Mouse (Mus musculus) midbrain, embryonic 14.5 days (tissue): ENCODE results near the gene Gm11032. TPM values are rescaled to one million over a fixed set of nuclear protein-coding genes. Genes with fewer than 3 reads are reported as not detected.
"Not testable (repeated sequence)": the region's sequence is repeated elsewhere in the genome, so short reads cannot be mapped to it uniquely, and the experiment has no call there.

ENCODE experiments used
- ATAC-seq: fragments of 200-750 bp; cut with Nextera tagmentation; 2 replicates; pipeline ENCODE4 v1.8.0; 2017; ENCODE audit warnings: moderate number of reproducible peaks, moderate library complexity; ENCODE audit not compliant: low FRiP score, low TSS enrichment
- DNase-seq: peaks from one replicate; pipeline ENCODE4 v3.0.0-alpha.2; 2015
- H3K27ac ChIP-seq: fragments of 300-500 bp; sonication (generic); replicated peaks from 2 replicates; pipeline ENCODE4 v1.5.1; 2014; ENCODE audit warnings: mild to moderate bottlenecking, low read depth, low read length, moderate library complexity
- H3K27me3 ChIP-seq: fragments of 300-500 bp; sonication (generic); 2 replicates; pipeline ENCODE4 v1.6.1; 2014; ENCODE audit warnings: low read length, control low read depth, mixed read lengths; ENCODE audit not compliant: control insufficient read depth, insufficient read depth
- H3K36me3 ChIP-seq: fragments of 300-500 bp; sonication (generic); 2 replicates; pipeline ENCODE4 v1.6.1; 2014; ENCODE audit warnings: low read length, control low read depth; ENCODE audit not compliant: control insufficient read depth, insufficient read depth
- H3K4me1 ChIP-seq: fragments of 300-500 bp; sonication (generic); 2 replicates; pipeline ENCODE4 v1.6.1; 2014; ENCODE audit warnings: mild to moderate bottlenecking, antibody characterized with exemption, low read length, control low read depth; ENCODE audit not compliant: control insufficient read depth, insufficient read depth
- H3K4me2 ChIP-seq: fragments of 300-500 bp; sonication (generic); 2 replicates; pipeline ENCODE4 v1.6.1; 2014; ENCODE audit warnings: mild to moderate bottlenecking, low read length, moderate library complexity
- H3K4me3 ChIP-seq: fragments of 300-500 bp; sonication (generic); replicated peaks from 2 replicates; pipeline ENCODE4 v1.5.1; 2014; ENCODE audit warnings: low read depth, low read length
- H3K9ac ChIP-seq: fragments of 300-500 bp; sonication (generic); replicated peaks from 2 replicates; pipeline ENCODE4 v1.6.1; 2014; ENCODE audit warnings: mild to moderate bottlenecking, low read length, moderate library complexity
- H3K9me3 ChIP-seq: fragments of 300-500 bp; sonication (generic); 2 replicates; pipeline ENCODE4 v1.6.1; 2016; ENCODE audit warnings: low read length, control low read depth, mixed read lengths; ENCODE audit not compliant: control insufficient read depth
- WGBS: fragments of 180-500 bp; shearing (Covaris S2); extraction: QIAGEN DNeasy Blood & Tissue Kit; methylation state at CpG from one replicate; pipeline ENCODE4 v1.1.7; 2014; 5-methylcytosine and 5-hydroxymethylcytosine counted together
- polyA plus RNA-seq: library from polyadenylated mRNA; unstranded; fragments of >200 nt; fragmentation: Nextera tagmentation; extraction: Ambion mirVana; gene quantifications from 2 replicates; pipeline ENCODE4 v1.2.1, GENCODE M21; 2014

The Gm11032 gene
- polyA plus RNA-seq = not detected in 2 replicates

GRCm38 (mm10) chr11:4620017-4620485 lies at the start of gene Gm11032:
TSS of gene Gm11032 (plus strand) at chr11:4620067.
- Histone ChIP-seq H3K4me1 (no peaks in the 10 kb centered on the region), H3K9ac (no peak within 1 kb of the TSS), H3K36me3 (no peaks in the 10 kb centered on the region), H3K4me2 (no peak within 1 kb of the TSS), H3K9me3 (no peaks in the 10 kb centered on the region), H3K27me3 (no peaks in the 10 kb centered on the region), H3K4me3 (no peak within 1 kb of the TSS), H3K27ac (no peak within 1 kb of the TSS)
- DNase-seq (no peak), ATAC-seq (no peak)
- WGBS = 88% methylated on average over 16 of the region's 16 CpGs

DNA sequence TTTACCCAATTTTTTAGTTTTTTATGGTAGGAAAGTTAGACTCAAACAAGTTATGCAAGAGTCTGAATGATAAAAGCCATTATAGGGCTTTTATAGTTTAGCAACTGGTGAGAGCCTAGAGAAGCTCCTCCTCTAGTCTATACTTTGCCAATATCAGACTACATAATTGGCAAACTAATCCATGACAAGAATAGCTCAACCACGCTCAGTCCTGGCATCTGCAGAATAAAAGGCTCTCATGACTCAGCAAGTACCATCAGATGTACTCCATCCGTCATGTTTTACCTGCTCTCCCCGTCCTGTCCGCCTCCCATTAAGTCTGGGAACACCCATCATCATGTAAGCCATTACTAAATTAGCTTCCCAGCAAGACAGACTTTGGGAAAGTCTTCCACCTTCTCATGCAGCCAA lies 48.4 kb upstream of the Gm11032 start:
- Histone ChIP-seq H3K4me2 (no peak overlapping the region), H3K27me3 (no peaks in the 10 kb centered on the region), H3K9ac (no peak overlapping the region), H3K36me3 (no peaks in the 10 kb centered on the region), H3K4me3 (no peak overlapping the region), H3K27ac (no peak overlapping the region), H3K4me1 (no peaks in the 10 kb centered on the region), H3K9me3 (no peaks in the 10 kb centered on the region)
- ATAC-seq = no peak
- no peak for DNase-seq
- 83% methylated on average over 4 of the region's 4 CpGs for WGBS

GRCm38 (mm10) chr11:4576090-4576732 lies 43.7 kb upstream of the Gm11032 start:
- not testable (repeated sequence) for H3K4me3 ChIP-seq, H3K9me3 ChIP-seq, H3K27ac ChIP-seq, H3K4me1 ChIP-seq, DNase-seq, H3K4me2 ChIP-seq, H3K36me3 ChIP-seq, H3K9ac ChIP-seq, ATAC-seq, H3K27me3 ChIP-seq
- WGBS = 92% methylated on average over 2 of the region's 2 CpGs

- no peak overlapping the region for H3K9ac ChIP-seq
- ATAC-seq = no peak
- WGBS = 99% methylated on average over 2 of the region's 2 CpGs
- no peak for DNase-seq
- no peak overlapping the region for H3K4me2 ChIP-seq
- H3K4me3 ChIP-seq = no peak overlapping the region
- H3K4me1 ChIP-seq = no peaks in the 10 kb centered on the region
- no peaks in the 10 kb centered on the region for H3K9me3 ChIP-seq
- no peaks in the 10 kb centered on the region for H3K27me3 ChIP-seq
- no peak overlapping the region for H3K27ac ChIP-seq
- H3K36me3 ChIP-seq = no peaks in the 10 kb centered on the region
Observed at GRCm38 (mm10) chr11:4577079-4577478, 42.8 kb upstream of the Gm11032 start.

- H3K4me2 ChIP-seq = no peak overlapping the region
- 86% methylated on average over 2 of the region's 2 CpGs for WGBS
- no peaks in the 10 kb centered on the region for H3K4me1 ChIP-seq
- H3K9ac ChIP-seq = no peak overlapping the region
- H3K36me3 ChIP-seq = no peaks in the 10 kb centered on the region
- no peak overlapping the region for H3K4me3 ChIP-seq
- no peak overlapping the region for H3K27ac ChIP-seq
- no peaks in the 10 kb centered on the region for H3K9me3 ChIP-seq
- ATAC-seq (no peak), DNase-seq (peak; percentile 13)
- H3K27me3 ChIP-seq = no peaks in the 10 kb centered on the region
Observed at GRCm38 (mm10) chr11:4578682-4579081, 41.2 kb upstream of the Gm11032 start.

DNA sequence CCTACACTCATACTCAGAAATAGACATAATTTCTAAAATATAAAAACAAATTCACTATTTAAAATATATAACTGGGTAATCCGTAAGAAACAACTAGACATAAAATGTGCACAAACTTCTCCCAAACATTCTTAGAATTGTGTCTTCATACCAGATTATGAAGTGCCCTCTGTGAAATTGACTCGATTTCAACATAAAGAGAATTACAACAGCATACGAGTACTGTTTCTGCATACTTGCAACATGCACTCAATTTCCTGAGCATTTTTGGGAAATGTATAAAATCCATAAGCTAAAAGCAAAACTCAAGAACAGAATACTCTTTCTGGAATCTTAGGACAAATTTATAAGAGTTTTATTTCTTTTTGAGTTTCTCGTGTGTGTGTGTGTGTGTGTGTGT lies 28.1 kb upstream of the Gm11032 start:
- no peaks in the 10 kb centered on the region for H3K36me3 ChIP-seq
- H3K4me3 ChIP-seq = no peak overlapping the region
- no peak overlapping the region for H3K27ac ChIP-seq
- 88% methylated on average over 4 of the region's 4 CpGs for WGBS
- ATAC-seq (no peak), DNase-seq (no peak)
- no peaks in the 10 kb centered on the region for H3K9me3 ChIP-seq
- H3K4me2 ChIP-seq = no peak overlapping the region
- H3K27me3 ChIP-seq = no peaks in the 10 kb centered on the region
- peaks cover 10% of the 10 kb centered on the region for H3K4me1 ChIP-seq
- no peak overlapping the region for H3K9ac ChIP-seq

DNA sequence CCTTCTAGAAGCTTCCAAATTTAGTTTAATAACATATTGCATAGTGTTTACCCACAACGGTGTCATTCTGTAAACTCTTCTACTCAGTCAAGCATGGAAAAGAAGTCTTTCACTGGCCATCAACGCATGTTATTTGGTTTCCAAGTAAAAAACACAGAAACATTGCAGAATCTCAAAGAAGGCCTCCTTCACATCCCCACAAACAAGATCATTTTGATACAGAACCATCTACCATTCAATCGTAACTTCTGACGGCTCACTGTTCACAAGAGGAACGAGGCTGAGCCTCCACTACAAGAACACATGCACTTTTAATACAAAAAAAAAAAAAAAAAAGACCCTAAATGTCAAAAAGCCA lies 26.4 kb upstream of the Gm11032 start:
- Histone ChIP-seq H3K36me3 (no peaks in the 10 kb centered on the region), H3K4me3 (peak overlapping the region; percentile 95), H3K9ac (peak overlapping the region; percentile 90), H3K27me3 (no peaks in the 10 kb centered on the region), H3K4me2 (peak overlapping the region; percentile 78), H3K4me1 (peaks cover 10% of the 10 kb centered on the region), H3K9me3 (no peaks in the 10 kb centered on the region), H3K27ac (no peak overlapping the region)
- 19% methylated on average over 5 of the region's 5 CpGs for WGBS
- DNase-seq = no peak
- ATAC-seq = no peak

DNA sequence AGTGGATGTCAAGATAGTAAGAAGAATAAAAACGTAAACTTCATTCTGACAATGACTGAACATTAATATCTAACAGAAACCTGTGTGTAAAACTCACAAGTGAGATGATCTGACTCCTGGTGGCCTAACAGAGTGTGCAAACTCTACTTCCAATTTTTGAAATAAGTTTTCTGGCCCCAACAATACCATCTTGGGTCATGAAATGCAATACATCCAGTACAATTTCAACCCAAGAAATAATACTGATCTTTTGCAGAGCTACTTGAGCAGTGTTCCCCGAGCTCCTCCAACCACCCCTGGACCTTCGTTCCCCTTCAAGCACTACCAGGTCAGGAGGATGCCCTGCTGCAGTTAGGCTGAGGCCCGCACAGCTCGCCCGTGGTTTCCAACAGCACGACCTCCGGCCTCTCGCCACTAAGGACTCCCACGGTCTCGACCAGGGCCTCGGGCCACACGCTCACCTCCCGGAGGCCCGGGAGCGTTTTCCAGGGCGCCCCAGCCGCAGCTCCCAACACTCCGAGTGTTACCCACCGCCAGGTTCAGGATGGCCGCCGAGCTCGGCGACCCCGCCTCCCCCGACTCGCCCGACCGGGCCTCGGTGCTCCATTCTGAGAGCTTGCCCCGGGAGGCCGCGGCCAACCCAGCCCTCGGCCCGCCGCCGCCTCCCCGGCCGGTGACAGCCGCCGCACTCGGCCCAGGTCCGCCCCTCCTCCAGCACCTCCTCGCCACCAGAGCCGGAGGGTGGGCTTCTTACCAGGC lies 25.8 kb upstream of the Gm11032 start:
- Histone ChIP-seq H3K36me3 (no peaks in the 10 kb centered on the region), H3K4me1 (peaks cover 10% of the 10 kb centered on the region), H3K9ac (peak overlapping the region; percentile 90), H3K9me3 (no peaks in the 10 kb centered on the region), H3K4me3 (peak overlapping the region; percentile 95), H3K27ac (peak overlapping the region; percentile 96), H3K27me3 (no peaks in the 10 kb centered on the region), H3K4me2 (peak overlapping the region; percentile 78)
- DNase-seq = no peak
- under 1% methylated on average over 43 of the region's 45 CpGs for WGBS
- peak; percentile 88 for ATAC-seq
